Mouse (Mus musculus) stomach, embryonic 14.5 days (tissue): ENCODE results near the gene Olfr592. TPM values are rescaled to one million over a fixed set of nuclear protein-coding genes. Genes with fewer than 3 reads are reported as not detected.

ENCODE experiments used
- polyA plus RNA-seq: library from polyadenylated mRNA; unstranded; fragments of >200 nt; fragmentation: Nextera tagmentation; extraction: Ambion mirVana; gene quantifications from 2 replicates; pipeline ENCODE4 v1.2.1, GENCODE M21; 2014

Olfr592 gene
- polyA plus RNA-seq, 1 experiment from 2014 or later, result not detected

Other genes with a start within 250 kb of the Olfr592 start
- not detected in 2 replicates for gene Olfr573-ps1, start 242.2 kb upstream of the Olfr592 start, polyA plus RNA-seq
- not detected in 2 replicates for gene Olfr574, start 236.3 kb upstream of the Olfr592 start, polyA plus RNA-seq
- not detected in 2 replicates for gene Olfr575, start 226.0 kb upstream of the Olfr592 start, polyA plus RNA-seq
- gene Olfr576, start 222.1 kb upstream of the Olfr592 start, polyA plus RNA-seq, result not detected in 2 replicates
- not detected in 2 replicates for gene Olfr577, start 208.9 kb upstream of the Olfr592 start, polyA plus RNA-seq
- not detected in 2 replicates for gene Olfr578, start 195.5 kb upstream of the Olfr592 start, polyA plus RNA-seq
- gene Olfr582, start 146.8 kb upstream of the Olfr592 start, polyA plus RNA-seq, result not detected in 2 replicates
- not detected in 2 replicates for gene Olfr583, start 133.5 kb upstream of the Olfr592 start, polyA plus RNA-seq
- not detected in 2 replicates for gene Olfr584, start 102.9 kb upstream of the Olfr592 start, polyA plus RNA-seq
- not detected in 2 replicates for gene Olfr585, start 87.1 kb upstream of the Olfr592 start, polyA plus RNA-seq
- gene Olfr586, start 59.2 kb upstream of the Olfr592 start, polyA plus RNA-seq, result not detected in 2 replicates
- gene Olfr588-ps1, start 43.9 kb upstream of the Olfr592 start, polyA plus RNA-seq, result not detected in 2 replicates
- gene Olfr589, start 28.4 kb upstream of the Olfr592 start, polyA plus RNA-seq, result not detected in 2 replicates
- gene Olfr591, start 6.5 kb upstream of the Olfr592 start, polyA plus RNA-seq, result not detected in 2 replicates
- not detected in 2 replicates for gene Olfr593, start 27.1 kb downstream of the Olfr592 start, polyA plus RNA-seq
- not detected in 2 replicates for gene Olfr594, start 32.2 kb downstream of the Olfr592 start, polyA plus RNA-seq
- not detected in 2 replicates for gene Usp17ld, start 67.7 kb downstream of the Olfr592 start, polyA plus RNA-seq
- not detected in 2 replicates for gene Olfr596, start 120.8 kb downstream of the Olfr592 start, polyA plus RNA-seq
- gene Olfr597, start 131.5 kb downstream of the Olfr592 start, polyA plus RNA-seq, result not detected in 2 replicates
- not detected in 2 replicates for gene Olfr598, start 138.8 kb downstream of the Olfr592 start, polyA plus RNA-seq
- not detected in 2 replicates for gene Olfr599, start 151.1 kb downstream of the Olfr592 start, polyA plus RNA-seq
- not detected in 2 replicates for gene Olfr600, start 164.9 kb downstream of the Olfr592 start, polyA plus RNA-seq
- not detected in 2 replicates for gene Olfr601, start 177.9 kb downstream of the Olfr592 start, polyA plus RNA-seq
- not detected in 2 replicates for gene Olfr603, start 201.4 kb downstream of the Olfr592 start, polyA plus RNA-seq
- gene Usp17lc, start 230.3 kb downstream of the Olfr592 start, polyA plus RNA-seq, result not detected in 2 replicates